Mouse (Mus musculus): ENCODE measurements around the gene Antxr2.
A peak's percentile ranks its signal among the peaks of the same experiment; 100 is the strongest.

Antxr2 gene

DNA sequence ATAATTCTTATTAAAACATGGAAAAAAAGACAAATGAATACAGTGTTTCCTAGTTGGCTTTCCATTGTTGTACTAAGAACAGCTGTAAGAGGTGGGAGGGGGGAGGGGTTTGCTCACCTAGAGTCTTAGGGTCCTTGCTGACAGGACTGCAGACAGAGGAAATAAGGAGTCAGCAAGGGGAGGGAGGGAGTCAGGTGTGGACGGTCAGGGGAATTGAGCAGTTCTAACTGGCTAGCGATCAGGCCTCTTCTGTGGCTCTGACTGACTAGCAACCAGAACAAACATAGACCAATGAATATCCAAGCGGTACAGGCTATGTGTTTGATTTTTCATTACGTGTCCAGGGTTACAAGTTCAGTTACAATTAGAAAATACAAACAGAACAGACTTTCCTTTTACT, 35.0 kb downstream of the Antxr2 start:
- DNase-seq (ENCODE audit: low read depth, low spot score) = no peak

DNA sequence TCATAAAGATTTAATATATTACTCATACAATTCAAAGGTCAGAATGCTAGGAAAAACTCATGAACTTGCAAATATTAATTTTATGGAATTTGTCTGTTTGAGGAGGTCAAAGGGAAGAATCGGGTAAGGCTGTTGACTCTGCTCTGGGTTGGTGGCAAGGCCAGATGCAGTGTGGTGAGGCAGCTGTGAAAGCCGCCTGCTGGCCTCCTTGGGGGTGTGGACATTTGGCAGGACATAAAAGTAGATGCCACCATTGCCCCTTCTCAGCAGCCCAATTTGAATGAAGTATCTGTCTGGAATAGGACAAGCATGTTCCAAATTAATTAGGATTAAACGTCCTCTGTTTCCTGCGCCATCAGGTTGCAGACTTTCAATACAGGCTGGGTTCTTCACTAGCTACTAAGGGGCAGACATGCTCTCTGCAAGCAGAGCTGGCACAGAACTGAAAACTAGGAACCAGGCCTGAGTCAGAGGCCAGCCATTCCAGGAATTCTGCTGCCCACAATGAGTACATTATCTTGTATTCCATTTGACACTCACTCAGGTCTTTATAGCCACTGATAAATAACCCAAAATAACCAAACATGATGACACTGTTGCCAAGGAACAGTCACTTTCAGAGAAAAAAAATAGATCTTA, 44.1 kb downstream of the Antxr2 start:
- no peak for DNase-seq (ENCODE audit: low read depth, low spot score)

DNA sequence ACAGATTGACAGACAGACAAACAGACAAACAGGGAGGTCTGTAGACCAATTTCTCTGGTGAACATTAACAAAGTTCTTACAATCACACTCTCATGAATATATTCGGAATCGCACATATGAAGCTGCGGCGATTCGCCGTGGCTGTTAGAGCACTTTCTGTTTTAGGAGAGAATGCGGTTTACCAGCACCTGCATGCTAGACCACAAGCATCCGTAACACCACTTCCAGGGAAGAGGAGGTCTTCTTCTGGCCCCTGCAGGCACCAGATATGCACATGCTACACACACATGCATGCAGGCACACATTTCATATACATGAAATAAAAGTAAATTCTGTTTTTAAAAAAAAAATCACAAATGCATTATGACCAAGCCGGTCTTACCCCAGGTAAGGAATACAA, 47.5 kb downstream of the Antxr2 start:
- DNase-seq (ENCODE audit: low read depth, low spot score) = no peak

DNA sequence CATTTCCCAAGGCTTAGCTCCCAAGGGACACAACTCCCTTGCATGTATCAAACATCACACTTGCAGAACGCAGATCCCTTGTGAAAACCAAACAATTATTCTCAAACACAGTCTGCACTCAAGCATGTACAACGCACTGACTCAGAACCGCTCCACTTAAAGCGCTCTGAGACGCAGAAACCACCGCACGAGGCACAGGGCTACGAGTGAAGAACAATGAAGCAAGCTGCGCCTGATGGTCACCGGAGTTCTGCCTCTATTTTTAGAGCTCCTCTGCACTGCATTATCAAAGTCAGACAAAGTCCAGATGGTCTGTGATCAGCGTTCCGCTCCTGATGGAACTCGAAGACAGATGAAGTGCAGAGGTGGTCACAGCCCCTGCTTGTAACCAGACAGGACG, 50.4 kb downstream of the Antxr2 start:
- DNase-seq (ENCODE audit: low read depth, low spot score) = peak; percentile 23

DNA sequence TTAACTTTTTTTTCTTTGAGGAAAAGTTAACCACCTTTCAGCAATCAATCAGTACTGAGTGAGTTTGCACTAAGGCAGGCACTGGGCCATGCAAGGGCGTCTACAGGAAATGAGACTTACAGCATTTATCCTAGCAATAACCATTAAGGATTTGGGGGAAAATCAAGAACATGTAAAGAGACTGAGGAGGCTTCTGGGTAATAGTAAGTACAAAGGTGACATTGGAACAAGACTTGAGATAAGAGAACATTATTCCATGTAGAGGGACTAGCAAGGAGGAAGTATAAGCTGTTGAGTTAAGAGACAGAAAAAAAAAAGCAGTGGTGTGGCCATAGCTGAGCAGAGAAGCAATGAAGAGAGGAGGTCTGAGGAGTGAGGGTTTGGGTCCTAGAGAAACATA, 57.5 kb downstream of the Antxr2 start:
- no peak for DNase-seq (ENCODE audit: low read depth, low spot score)

DNA sequence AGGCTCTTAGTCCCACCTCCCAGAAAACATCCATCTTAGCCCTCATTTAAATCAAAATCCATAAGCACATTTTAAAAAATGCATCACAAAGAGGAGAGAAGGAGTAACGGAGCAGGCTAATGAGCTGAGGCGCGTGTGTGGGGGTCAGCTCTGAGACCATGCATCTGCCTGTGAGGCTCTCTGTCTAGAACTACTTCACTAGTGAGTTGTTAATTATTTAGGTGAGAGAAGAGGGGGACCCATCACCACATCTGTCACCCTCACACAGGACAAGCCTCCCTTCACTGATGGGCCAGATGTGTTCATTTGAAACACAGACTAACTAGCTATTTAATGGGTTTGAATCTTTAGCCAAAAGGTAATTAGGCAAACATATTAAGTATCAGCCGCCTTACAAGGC, 58.8 kb downstream of the Antxr2 start:
- DNase-seq (ENCODE audit: low read depth, low spot score) = no peak

DNA sequence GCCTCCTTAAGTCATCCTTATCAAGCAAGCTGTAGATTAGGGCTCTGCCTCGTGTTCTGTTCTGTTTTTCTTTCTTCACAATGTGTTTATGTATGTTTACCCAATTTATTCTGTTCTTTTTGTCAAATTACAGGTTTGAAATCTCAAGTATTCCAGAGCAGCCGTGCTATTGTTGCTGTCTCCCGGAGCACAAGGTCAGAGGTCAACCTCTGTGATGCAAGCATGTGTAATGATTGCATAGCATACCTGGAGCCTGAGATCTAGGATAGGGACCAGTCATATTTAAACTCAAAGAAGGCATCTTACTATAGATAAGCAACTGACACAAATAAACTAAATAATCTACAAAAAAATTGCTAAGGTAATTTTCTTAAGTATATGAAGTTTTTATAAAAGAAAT, 59.6 kb downstream of the Antxr2 start:
- DNase-seq (ENCODE audit: low read depth, low spot score) = no peak

DNA sequence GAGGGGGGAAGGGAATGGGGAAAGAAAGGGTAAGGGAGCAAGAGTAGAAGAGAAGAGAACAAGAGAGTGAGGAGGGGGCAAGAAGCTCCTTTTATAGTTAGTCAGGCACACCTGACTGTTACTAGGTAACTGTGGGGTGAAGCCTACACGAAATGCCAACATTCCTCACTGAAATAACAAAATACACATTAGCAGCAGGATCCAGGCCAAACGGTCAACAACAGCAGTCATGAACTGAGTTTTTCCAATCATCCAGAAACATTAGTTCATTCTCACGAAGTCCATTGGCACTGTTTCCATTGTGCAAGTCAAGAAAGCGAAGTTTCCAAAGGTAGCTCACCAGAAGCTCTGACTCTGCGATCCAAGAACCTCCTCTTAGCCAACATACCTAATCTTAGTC, 63.8 kb downstream of the Antxr2 start:
- DNase-seq (ENCODE audit: low read depth, low spot score) = no peak

DNA sequence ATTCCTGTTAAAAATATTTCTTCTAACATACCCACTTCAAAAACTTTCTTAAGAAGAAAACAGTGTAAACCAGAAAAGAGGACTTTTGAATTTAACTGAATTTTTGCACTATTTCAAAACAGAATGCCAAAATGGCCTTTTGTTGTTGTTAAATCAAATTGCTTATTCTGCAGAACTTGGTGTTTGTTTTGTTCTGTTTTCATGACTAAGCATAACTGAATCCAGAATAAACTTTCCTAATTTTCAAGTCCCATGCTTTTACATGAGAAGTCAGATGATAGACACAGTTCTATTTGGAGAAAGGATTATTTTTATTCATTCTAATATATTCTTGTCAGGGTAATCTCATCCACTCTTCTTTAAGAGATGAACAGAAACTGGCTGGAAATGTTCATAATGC, 64.7 kb downstream of the Antxr2 start:
- DNase-seq (ENCODE audit: low read depth, low spot score) = no peak

DNA sequence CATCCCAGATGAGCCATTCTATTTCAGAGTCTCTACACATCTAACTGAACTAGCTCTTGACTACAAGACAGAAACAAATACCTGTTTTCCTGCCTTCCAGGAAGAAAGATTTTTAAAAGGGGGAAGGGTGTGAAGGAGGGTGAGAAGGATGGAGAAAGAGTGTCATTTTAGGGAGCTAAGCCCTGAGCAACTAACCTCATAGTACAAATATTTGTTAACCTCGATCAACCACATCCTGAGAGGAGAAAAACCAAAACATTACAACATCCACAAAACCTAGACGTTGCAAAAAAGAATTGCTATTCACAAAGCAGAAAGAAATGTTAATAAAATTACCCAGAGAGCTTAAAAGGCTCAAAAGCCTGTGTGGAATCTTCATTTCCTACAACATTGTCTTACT, 66.4 kb downstream of the Antxr2 start:
- DNase-seq (ENCODE audit: low read depth, low spot score) = no peak

DNA sequence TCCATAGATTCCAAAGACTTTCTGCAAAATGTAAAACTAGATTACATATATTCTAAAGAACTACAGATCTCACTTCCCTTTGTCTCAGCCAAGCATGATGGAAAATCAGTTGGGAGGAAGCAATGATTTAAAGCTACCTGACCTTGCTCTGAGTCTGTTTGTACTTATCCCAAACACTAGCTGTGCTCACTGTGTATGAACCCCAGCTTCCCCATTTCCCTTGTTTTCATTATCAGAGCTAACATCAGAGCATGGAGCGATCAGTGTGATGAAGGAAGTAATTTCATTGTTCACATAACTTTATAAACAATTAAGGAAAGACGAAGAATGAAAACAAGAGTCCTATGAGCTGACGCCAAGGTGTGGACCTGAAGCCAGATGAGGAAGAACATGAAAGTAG, 68.3 kb downstream of the Antxr2 start:
- DNase-seq (ENCODE audit: low read depth, low spot score) = no peak

DNA sequence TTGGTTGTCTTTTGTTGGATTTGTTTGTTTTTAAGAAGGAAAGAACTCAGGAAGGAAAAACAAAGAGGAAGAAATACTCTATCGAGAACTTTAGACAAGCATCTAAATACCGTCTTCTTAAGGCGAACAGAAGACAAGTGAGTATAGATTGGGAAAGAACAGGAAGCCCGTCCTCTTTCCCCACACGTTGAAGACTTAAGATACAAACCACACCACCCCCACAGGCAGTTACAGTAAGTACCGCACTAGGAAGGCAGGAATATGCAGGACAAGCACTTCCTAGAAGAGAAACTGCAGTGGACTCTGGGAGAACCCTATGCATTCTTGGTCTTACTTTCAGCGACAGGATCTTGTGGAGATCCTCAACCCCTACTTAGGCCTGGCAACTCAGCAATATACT, 69.1 kb downstream of the Antxr2 start:
- DNase-seq (ENCODE audit: low read depth, low spot score) = no peak

DNA sequence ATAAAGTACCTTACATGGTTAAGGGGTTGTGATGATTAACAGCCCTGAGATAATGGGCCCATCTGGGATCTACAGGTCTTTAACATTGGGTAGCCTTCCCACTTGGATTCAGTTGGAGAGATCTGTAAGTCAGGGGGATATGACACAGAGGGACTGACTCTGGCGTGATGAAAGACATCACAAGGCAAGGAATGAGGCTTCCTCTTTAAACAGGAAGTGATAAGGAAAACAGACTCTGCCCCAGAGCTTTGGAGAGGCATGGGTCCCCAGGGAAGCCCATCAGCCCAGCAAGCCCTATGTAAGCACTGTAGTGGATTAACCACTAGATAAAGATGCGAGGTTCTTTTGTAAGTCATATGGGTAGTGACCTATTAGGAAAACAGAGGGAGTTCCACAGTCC, 71.2 kb downstream of the Antxr2 start:
- no peak for DNase-seq (ENCODE audit: low read depth, low spot score)

DNA sequence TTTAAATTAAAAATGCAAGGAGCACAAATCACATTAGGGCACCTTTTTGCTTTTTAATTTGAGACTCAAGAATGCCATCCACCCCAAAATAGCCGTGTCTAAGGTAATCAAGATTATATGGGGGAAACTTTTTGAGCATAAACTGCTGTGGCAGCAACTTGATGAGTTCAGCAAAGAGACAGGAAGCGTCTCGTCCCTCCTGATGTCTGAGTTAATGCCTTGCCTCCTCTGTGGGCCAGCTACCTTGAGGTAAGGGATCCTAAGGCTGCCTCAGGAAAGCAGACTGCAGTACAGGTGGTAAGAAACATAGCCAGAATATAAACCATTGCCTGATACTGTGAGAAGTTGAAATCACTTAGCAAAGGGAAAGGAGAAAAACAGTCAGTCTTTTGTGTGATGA, 71.8 kb downstream of the Antxr2 start:
- DNase-seq (ENCODE audit: low read depth, low spot score) = no peak

DNA sequence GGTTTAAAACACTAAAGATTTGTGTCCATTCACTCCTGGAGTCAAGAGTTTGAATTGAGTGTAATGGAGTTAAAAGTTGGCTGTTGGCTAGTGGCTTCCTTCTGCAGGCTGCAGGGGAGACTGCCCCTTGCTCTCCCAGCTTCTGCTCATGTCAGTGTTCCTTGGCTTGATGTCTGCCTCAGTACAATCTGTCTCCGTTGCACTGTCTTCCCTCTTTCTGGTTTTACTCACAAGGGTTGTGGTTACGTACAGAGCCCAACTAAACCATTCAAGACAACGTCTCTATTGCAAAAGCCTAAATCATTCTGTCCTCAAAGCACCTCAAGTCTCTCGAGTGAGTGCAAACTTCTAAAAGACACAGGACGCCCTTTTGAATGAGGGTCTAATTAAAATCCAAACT, 73.3 kb downstream of the Antxr2 start:
- DNase-seq (ENCODE audit: low read depth, low spot score) = no peak

DNA sequence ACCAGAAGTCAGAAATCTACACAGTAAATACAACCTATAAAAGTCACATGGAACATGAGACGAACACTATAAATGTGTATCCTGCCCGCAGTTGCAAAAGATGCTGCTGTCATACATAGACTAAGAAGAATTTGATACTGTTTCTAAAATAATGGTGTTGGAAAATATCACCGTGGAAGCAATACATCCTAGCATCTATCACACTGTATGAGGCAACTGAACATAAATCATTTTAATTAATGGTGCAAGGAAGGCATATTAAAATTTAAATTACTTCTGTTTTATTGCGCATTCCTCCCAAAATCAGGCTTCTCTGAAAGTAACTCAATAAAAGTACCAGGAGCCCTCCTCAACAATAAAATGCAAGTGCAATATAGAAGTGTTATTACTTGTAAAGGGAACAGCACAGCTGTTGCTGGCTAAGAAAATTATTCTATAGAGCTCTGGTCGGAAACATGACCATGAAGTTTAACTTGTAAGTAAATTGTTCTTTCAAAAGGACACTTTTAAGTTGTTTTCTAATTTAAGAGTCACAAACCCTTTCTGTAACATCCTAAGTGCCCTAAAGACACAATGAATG, 76.6 kb downstream of the Antxr2 start:
- DNase-seq (ENCODE audit: low read depth, low spot score) = peak; percentile 29

DNA sequence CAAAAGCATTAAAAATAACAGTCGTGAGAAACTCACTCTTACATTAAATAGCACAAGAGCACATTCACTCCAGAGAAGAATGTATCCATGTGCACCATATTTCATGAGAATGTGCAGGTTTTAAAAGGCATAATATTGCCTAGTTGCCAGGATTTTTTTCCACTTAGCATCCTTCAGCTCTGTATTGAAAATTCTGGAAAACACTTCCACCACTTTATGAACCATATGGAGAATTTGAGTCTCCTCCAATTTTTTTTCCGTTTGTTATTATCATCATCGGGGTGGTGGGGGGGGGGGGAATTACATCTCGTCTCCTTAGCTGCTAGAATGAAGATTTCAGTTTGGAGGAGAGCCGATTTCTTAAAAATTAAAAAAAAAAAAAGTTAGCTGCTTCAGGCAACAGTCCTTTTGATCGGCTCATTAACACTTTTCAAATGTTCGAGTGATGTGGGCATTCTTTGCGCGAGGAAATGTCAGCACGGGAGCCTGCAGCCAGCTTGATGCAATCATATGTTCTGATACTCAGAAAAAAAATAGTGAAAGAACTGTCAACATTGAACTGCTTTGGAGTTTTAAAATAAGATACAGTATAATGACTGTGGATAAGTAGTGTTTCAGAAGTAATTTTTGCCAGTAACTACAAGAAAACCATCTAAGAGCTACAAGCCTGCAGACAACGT, 77.5 kb downstream of the Antxr2 start:
- no peak for DNase-seq (ENCODE audit: low read depth, low spot score)

DNA sequence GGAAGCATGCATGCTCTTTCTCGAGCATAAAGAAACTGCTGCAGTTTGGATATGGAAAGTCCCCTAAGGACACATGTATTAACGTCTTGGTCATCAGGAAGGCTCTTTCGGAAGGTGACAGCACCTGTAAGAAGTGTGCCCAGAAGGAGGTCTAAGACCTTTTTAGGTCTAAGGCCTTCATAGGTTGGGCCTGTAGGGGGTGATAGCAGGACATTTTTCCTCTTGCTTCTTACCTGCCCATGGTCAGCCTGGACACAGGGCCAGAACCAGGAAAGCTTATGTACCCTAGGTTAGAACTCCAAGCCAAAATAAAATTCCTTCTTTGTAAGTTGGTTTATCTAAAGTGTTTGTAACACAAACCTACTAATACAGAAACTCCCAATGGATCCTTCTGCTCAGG, 83.6 kb downstream of the Antxr2 start:
- no peak for DNase-seq (ENCODE audit: low read depth, low spot score)

DNA sequence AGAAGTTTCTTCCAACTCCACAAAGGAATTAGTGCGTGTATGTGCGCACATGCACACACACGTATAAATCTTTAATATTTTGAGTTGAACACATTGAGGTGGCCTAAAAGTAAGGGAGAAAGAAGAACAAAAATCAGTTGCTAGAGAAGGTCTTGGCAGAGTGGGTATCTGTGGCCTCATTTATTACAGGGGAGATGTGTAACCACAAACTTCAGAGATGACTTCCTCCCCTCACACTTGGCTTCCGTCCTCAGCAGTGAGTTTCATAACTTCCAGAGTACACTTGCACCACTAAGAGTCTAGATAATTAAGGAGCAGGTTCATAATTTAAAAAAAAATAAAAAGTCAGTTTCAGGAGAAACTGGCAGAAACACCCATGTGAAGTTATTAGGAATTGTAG, 84.6 kb downstream of the Antxr2 start:
- no peak for DNase-seq (ENCODE audit: low read depth, low spot score)

DNA sequence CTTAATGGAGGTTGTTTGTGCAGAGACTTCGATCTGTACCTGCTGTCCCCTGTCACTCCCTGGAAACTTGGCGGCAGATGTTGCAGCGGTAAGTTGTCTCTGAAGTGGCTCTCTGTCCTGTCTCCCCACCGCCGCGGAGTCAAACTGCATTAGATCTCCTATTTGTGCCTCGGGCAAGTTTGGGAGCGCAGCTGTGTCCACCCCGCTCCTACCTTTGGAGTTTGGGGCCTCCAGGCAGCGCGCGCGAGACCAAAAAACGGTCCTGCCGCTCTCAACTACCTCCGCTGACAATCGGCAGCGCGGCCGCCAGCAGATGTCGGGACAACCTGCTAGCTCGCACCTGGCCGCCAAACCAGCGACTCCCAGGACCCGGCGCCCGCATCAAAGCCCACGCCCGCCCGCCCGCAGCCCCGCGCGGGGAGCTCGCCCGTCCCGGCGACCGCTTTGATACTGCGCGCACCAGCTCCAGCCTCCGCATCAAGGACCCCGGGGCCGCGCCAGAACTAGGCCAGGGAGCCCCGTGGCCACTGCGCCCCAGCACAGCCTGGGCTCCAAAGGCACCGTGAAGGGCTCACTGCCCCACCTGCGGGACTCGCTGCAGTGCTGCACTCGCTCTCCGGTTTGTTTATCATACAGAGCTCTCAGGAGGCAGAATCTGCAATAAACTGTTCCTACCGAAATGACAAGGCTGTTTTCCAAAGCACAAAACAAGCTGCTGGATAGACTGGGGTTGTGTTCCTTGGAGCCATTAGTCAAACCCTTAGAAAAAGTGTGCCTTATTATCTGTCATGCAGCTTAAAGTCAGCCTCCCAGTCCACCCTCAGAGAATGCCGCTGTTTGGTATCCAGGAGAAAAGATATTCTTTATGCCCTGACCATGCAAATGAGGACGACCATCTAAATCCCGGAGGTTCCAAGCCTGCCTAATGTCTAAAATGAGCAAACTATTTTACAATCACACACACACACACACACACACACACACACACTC, 95.4 kb downstream of the Antxr2 start:
- DNase-seq (ENCODE audit: low read depth, low spot score) = peak; percentile 32

DNA sequence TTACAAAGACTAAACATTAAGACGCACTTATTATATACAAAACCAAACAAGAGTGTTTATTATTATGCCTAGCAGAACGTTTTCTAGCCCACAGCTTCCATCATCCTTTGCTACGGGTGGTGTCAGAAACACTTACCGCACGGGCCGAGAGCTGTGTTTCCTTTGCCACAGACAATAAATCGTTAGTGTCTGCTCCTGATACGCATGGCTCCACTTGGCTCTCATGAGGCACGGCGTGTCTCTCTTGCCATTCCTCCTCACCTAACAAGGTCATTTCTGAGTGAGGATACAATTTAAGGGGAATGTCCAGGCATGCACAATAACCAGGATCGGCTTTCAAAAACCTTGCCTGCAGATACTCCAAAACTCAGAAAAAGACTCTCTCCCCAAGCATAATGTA, 113.2 kb downstream of the Antxr2 start:
- no peak for DNase-seq (ENCODE audit: low read depth, low spot score)

DNA sequence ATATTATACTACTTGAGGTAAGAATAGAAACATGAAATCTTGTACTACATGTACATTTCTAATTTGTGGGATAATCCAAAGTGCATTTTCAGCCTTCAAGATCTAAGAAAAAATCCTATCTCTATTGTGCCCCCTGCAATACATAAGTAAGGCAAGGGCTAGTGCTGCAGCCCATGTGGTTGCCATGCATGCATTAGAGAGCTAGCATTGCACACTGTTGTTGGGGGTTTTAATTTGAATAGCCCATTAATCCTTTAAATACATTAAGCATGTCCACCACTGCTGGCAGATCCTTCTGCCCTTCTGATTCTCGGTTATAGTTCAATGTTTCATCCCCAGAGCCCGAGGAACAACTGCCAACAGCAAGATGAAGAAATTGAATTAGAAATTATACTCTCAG, 116.0 kb downstream of the Antxr2 start:
- DNase-seq (ENCODE audit: low read depth, low spot score) = no peak
